Mouse (Mus musculus) lung, embryonic 14.5 days (tissue): Measurements from ENCODE around the gene Glb1l. TPM values are rescaled to one million over a fixed set of nuclear protein-coding genes. Genes with fewer than 3 reads are reported as not detected.

ENCODE experiments used
- ATAC-seq: fragments of 200-750 bp; cut with Nextera tagmentation; 2 replicates; pipeline ENCODE4 v1.8.0; 2017; ENCODE audit warnings: mild to moderate bottlenecking, moderate TSS enrichment, moderate library complexity; ENCODE audit not compliant: insufficient read depth
- DNase-seq: peaks from one replicate; pipeline ENCODE4 v3.0.0-alpha.2; 2015
- H3K27ac ChIP-seq: fragments of 300-500 bp; sonication (generic); 2 replicates; pipeline ENCODE4 v1.5.1; 2014; ENCODE audit warnings: low read depth, mild to moderate bottlenecking, moderate library complexity
- H3K27me3 ChIP-seq: fragments of 300-500 bp; sonication (generic); 2 replicates; pipeline ENCODE4 v1.6.1; 2014; ENCODE audit warnings: low read length, control low read depth; ENCODE audit not compliant: insufficient read depth
- H3K36me3 ChIP-seq: fragments of 300-500 bp; sonication (generic); 2 replicates; pipeline ENCODE4 v1.6.1; 2014; ENCODE audit warnings: control low read depth; ENCODE audit not compliant: insufficient read depth
- H3K4me1 ChIP-seq: fragments of 300-500 bp; sonication (generic); 2 replicates; pipeline ENCODE4 v1.6.1; 2014; ENCODE audit warnings: antibody characterized with exemption, control low read depth; ENCODE audit not compliant: insufficient read depth
- H3K4me2 ChIP-seq: fragments of 300-500 bp; sonication (generic); 2 replicates; pipeline ENCODE4 v1.6.1; 2014; ENCODE audit warnings: mild to moderate bottlenecking
- H3K4me3 ChIP-seq: fragments of 300-500 bp; sonication (generic); 2 replicates; pipeline ENCODE4 v1.5.1; 2014; ENCODE audit warnings: low read depth, low read length
- H3K9ac ChIP-seq: fragments of 300-500 bp; sonication (generic); 2 replicates; pipeline ENCODE4 v1.6.1; 2014
- H3K9me3 ChIP-seq: fragments of 300-500 bp; sonication (generic); 2 replicates; pipeline ENCODE4 v1.6.1; 2016; ENCODE audit warnings: low read depth, low read length, control low read depth
- CTCF ChIP-seq: IDR thresholded peaks from 2 replicates; pipeline ENCODE4 v1.5.1; 2016; ENCODE audit warnings: antibody characterized with exemption, low read depth
- WGBS: fragments of 180-500 bp; shearing (Covaris S2); extraction: QIAGEN DNeasy Blood & Tissue Kit; methylation state at CpG from one replicate; pipeline ENCODE4 v1.1.7; 2014; 5-methylcytosine and 5-hydroxymethylcytosine counted together
- polyA plus RNA-seq: library from polyadenylated mRNA; unstranded; fragments of >200 nt; fragmentation: Nextera tagmentation; extraction: Ambion mirVana; gene quantifications from 2 replicates; pipeline ENCODE4 v1.2.1, GENCODE M21; 2014

The Glb1l gene
- polyA plus RNA-seq, 1 experiment from 2014 or later = 16.0 TPM

DNA sequence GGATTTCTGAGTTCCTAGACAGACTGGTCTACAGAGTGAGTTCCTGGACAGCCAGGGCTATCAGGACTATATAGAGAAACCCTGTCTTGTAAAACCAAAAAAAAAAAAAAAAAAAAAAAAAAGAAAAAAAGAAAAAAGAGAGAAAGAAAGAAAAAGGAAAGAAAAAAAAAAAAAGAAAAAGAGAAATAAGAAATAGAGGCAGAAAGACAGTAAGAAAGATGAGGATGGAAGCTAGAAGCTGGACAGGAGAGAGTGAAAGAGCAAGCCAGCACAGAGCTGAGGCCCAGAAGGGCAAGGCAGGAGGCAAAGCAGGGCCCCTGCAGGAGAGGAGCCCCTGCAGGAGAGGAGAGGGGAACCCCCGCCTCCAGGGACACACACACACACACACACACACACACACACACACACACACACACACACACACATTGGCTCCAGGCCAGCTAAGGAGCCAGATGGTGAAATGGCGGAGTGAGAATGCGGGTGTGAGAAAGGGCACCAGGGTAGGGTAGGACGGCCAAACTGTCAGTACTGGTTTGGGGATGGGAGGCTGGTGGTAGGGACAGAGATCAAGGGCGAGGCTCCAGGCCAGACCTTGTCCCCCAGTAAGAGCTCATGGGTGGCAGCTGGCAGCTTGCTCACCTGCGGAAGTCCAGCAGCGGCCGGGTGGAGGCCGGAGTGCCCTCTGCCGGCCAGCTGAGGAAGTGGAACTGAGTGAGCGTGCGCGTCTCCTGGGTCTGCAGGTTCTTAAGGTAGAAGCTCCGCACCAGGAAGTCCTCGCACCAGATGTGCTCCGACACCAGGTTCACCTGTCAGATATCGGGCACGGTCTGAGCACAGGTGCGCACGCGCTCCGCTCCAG is 40.7 kb upstream of the Glb1l start:
- ATAC-seq (peak; percentile 22; the same call in 1 of the 2 replicates), DNase-seq (peak; percentile 80)
- H3K4me2 ChIP-seq = peak overlapping the region; percentile 54
- TF ChIP-seq CTCF = peak; percentile 91
- peak overlapping the region; percentile 9; the same call in 1 of the 2 replicates for H3K4me3 ChIP-seq
- 2% methylated on average over 22 of the region's 22 CpGs for WGBS
- H3K9me3 ChIP-seq = no peaks in the 10 kb centered on the region
- H3K4me1 ChIP-seq = peaks cover 7% of the 10 kb centered on the region; the same call in 1 of the 2 replicates
- no peak overlapping the region for H3K27ac ChIP-seq
- no peaks in the 10 kb centered on the region for H3K27me3 ChIP-seq
- H3K9ac ChIP-seq = no peak overlapping the region
- no peaks in the 10 kb centered on the region for H3K36me3 ChIP-seq

DNA sequence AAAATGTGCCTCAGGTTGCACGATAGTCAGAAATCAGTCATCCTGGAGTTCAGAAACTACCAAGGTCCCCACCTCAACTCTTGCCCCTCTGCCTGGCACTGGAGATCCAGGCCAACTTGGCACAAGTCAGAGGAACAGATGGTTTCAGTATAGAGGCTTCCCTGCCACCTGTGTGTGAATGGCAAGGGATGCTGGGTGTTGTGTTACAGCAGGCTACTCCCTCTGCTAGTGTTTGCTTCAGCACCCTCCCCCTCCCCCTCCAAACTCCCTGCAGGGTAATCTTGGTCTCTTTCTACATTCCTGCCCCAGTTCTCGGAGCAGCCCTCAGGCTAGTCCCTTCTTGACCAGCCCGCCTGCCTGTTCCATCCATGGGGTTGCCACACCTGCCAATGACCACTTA is 39.9 kb upstream of the Glb1l start:
- no peaks in the 10 kb centered on the region for H3K36me3 ChIP-seq
- no peak for TF ChIP-seq CTCF
- H3K4me2 ChIP-seq = no peak overlapping the region
- no peak overlapping the region for H3K9ac ChIP-seq
- ATAC-seq (no peak), DNase-seq (no peak)
- no peak overlapping the region for H3K27ac ChIP-seq
- WGBS = 60% methylated on average over 3 of the region's 3 CpGs
- H3K4me1 ChIP-seq = peaks cover 7% of the 10 kb centered on the region; the same call in 1 of the 2 replicates
- H3K9me3 ChIP-seq = no peaks in the 10 kb centered on the region
- H3K27me3 ChIP-seq = no peaks in the 10 kb centered on the region
- no peak overlapping the region for H3K4me3 ChIP-seq

DNA sequence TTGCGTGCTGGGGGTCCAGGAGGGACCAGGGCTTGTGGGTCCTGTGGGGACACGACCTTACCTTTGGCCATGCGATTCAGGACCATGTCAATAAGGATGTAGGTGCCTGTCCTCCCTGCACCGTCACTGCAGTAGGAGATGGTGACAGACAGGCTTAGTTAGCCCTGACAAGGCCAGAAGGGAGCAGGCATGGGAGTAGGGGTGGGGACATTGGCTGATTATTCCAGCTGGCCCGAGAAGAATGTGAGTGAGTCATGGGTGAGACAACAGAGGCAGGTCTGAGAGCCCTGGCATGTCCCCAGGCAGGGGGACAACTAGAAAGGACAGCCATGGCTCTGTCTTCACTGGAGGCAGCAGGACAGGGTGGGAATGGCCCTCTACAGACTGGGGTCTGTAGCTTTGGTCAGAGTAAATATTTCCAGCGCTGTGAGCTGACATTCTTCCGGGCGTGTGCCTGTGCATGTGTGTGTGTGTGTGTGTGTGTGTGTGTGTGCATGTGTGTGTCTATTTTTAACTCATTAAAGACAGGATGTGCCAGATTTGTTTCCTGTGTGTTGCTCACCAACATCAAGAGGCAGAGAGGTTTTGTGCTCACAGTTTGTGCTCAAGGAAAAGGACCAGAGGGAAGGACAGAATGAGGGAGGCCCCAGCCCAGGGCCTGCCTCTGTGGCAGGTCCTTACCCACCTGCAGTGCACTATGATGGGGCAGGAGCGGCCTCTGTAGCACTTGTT is 37.6 kb upstream of the Glb1l start:
- ATAC-seq (peak; percentile 50; the same call in 1 of the 2 replicates), DNase-seq (peak; percentile 45)
- peak overlapping the region; percentile 32 for H3K27ac ChIP-seq
- no peak for TF ChIP-seq CTCF
- H3K36me3 ChIP-seq = peaks cover 7% of the 10 kb centered on the region; the same call in 1 of the 2 replicates
- H3K4me3 ChIP-seq = no peak overlapping the region
- WGBS = 32% methylated on average over 9 of the region's 9 CpGs
- H3K9me3 ChIP-seq = no peaks in the 10 kb centered on the region
- H3K4me2 ChIP-seq = no peak overlapping the region
- peaks cover 7% of the 10 kb centered on the region; the same call in 1 of the 2 replicates for H3K4me1 ChIP-seq
- peak overlapping the region; percentile 34 for H3K9ac ChIP-seq
- H3K27me3 ChIP-seq = no peaks in the 10 kb centered on the region

DNA sequence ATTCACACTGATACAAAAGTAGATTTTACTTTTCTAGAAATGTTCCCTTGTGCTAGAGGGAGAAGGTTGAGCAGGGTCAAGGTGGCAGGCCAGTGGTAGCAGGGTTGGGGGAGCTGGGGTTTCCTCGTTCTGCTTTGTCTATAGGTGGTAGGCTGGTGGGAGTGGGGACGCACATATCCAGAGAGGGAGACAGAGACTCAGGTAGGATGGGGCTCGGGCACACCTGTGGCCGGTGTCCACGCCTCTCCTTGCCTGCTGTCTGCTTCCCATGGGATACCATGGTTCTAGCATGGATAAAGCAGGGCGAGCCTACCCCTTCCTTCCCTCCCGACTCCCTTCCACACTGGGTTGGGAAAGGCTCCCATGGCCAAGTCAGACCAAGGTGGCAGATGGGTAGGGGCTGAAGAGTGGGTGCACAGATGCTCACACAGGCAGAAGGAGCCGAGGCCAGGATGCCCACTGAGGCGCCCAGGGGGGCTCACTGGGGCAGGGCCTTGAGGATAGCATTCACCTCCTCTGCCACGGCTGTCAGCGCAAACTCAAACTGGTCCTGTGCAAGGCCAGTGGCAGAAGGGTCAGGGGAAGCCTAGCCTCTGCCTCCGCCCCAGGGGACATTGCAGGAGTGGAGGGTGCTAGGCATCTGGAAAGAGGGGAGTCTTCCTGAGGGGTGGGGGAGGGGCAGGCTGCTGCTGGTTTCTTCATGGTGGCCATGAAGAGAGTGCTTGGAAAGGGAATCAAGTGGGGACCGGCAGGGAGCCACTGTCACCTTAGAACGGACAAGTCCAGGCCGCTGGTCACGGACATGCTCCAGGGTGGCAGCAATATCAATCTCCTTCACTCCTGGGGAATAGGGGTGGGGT is 36.7 kb upstream of the Glb1l start:
- no peak for TF ChIP-seq CTCF
- no peak for ATAC-seq
- Histone ChIP-seq H3K36me3 (peaks cover 7% of the 10 kb centered on the region; the same call in 1 of the 2 replicates), H3K4me1 (peaks cover 7% of the 10 kb centered on the region; the same call in 1 of the 2 replicates), H3K27ac (peak overlapping the region; percentile 32; the same call in 1 of the 2 replicates), H3K27me3 (no peaks in the 10 kb centered on the region), H3K4me3 (no peak overlapping the region), H3K9ac (peak overlapping the region; percentile 34; the same call in 1 of the 2 replicates), H3K9me3 (no peaks in the 10 kb centered on the region), H3K4me2 (no peak overlapping the region)
- 72% methylated on average over 16 of the region's 16 CpGs for WGBS
- DNase-seq = no peak

DNA sequence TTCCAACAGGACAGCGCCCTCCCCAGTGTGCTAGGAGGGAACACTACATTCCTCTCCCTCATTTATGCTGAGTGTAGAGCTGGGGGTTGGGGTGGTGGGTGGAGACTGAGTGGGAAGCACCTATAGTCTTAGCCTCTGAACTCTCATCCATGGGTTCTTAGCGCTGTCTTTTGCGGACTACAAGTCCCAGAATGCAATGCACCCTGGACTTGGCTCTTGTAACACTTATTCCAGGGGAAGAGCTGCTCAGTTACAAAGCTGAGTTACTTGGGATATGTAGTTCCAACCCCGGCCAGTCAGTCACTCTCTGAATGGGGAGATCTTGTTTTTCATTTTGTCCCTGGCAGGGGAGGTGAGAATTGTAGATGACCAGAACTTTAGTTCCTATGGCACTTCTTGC is 34.2 kb upstream of the Glb1l start:
- H3K9ac ChIP-seq = no peak overlapping the region
- 19% methylated on average over 4 of the region's 4 CpGs for WGBS
- H3K9me3 ChIP-seq = no peaks in the 10 kb centered on the region
- no peak overlapping the region for H3K4me2 ChIP-seq
- ATAC-seq = peak; percentile 55; the same call in 1 of the 2 replicates
- no peaks in the 10 kb centered on the region for H3K27me3 ChIP-seq
- no peak for TF ChIP-seq CTCF
- H3K4me1 ChIP-seq = peaks cover 7% of the 10 kb centered on the region; the same call in 1 of the 2 replicates
- peaks cover 21% of the 10 kb centered on the region for H3K36me3 ChIP-seq
- H3K27ac ChIP-seq = no peak overlapping the region
- DNase-seq = peak; percentile 81
- H3K4me3 ChIP-seq = no peak overlapping the region

DNA sequence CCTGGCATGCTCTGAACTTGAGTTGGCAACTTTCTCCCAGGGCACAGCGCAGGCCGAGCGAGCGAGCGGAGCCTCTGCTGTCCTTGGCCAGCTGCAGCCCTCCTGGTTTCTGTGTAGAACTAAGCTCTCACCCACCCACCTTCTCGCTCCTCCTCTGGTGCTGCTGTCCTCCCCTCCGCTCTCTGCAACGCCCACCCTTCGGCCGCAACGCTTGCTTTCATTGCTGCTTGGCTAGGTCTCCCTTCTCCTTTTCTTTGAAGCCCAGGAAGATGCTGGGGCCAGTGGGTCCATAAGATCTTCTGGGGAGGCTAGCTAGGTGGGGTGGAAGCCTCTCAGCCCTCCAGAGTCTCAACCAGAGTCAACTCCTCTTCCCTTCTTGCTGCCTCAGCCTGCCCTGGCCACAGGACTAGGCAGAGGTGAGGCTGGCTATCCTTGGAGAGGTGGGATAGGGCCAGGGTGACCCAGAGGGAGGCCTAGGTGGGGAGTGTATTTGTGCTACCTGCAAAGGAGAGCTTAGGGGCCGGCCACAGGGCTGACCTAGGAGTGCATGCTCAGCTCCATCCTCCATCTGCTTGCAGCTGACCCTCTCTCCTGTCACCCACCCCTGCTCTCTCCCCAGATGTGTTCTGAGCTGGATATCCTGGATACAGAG is 33.7 kb upstream of the Glb1l start:
- no peak for TF ChIP-seq CTCF
- Histone ChIP-seq H3K4me1 (peaks cover 7% of the 10 kb centered on the region; the same call in 1 of the 2 replicates), H3K27ac (no peak overlapping the region), H3K27me3 (no peaks in the 10 kb centered on the region), H3K9ac (no peak overlapping the region), H3K36me3 (peaks cover 21% of the 10 kb centered on the region), H3K4me3 (no peak overlapping the region), H3K9me3 (no peaks in the 10 kb centered on the region), H3K4me2 (no peak overlapping the region)
- ATAC-seq = no peak; the same call in 1 of the 2 replicates
- DNase-seq = no peak
- WGBS = 87% methylated on average over 12 of the region's 12 CpGs
